Mouse (Mus musculus) neural tube, embryonic 10.5 days (tissue): ENCODE data around the gene Srsf5.
"Not testable (repeated sequence)": the region's sequence is repeated elsewhere in the genome, so short reads cannot be mapped to it uniquely, and the experiment has no call there.

Experiments
- DNase-seq: peaks from one replicate; pipeline ENCODE4 v3.0.0-alpha.2; 2017; ENCODE audit warnings: low spot score; ENCODE audit errors: extremely low spot score

The Srsf5 gene

DNA sequence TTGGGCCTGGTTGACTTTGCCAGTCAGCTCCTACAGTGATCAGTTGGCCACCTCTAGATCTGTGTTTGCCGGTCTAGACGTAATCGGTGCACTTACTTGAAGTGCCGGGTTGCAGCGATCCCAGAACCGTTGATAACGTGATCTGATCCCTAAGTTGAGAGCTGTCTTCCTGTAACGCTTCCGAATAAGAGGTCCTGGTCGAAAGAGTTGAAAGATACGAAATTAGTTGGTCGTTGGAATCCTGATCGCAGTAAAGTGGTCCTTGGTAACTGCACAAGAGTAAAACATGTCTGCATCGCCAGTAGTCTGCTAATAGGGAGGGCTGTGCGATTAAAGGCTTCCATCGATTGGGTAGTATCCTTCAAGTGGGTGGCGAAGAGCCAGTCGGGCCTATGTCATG, 2.9 kb downstream of the Srsf5 start:
- DNase-seq: no peak

DNA sequence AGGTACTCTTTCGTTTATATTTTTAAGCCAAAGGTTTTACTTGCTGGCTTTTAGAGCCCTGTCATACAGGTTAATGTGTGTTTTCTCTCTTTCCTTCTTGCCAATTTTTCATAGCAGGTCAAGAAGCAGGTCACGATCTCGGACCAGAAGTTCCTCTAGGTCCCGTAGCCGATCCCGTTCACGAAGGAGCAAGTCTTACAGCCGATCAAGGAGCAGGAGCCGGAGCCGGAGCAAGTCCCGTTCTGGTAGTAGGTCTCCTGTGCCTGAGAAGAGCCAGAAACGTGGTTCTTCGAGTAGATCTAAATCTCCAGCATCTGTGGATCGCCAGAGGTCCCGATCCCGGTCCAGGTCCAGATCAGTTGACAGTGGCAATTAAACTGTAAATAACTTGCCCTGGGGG, 4.3 kb downstream of the Srsf5 start:
- DNase-seq: not testable (repeated sequence)

DNA sequence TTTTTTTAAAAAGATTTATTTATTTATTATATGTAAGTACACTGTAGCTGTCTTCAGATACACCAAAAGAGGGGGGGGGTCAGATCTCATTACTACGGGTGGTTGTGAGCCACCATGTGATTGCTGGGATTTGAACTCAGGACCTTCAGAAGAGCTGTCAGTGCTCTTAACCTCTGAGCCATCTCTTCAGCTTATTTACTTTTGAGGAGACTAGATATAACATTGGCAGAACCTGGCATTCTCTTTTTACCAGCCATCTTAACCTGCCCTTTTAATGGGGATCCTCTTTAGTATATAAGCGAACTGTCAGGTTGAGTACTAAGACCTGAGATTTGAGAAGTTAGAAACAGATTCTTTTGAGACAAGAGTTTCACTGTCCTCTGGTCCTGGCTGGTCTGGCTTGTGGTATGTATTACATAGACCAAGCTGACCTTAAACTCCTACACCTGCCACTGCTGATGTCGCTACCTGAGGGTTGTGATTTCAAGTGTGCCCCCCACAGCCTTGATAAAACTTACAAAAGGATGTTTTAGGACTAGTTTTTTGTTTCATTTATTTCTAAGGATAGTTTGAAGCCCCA, 6.4 kb downstream of the Srsf5 start:
- DNase-seq: no peak

DNA sequence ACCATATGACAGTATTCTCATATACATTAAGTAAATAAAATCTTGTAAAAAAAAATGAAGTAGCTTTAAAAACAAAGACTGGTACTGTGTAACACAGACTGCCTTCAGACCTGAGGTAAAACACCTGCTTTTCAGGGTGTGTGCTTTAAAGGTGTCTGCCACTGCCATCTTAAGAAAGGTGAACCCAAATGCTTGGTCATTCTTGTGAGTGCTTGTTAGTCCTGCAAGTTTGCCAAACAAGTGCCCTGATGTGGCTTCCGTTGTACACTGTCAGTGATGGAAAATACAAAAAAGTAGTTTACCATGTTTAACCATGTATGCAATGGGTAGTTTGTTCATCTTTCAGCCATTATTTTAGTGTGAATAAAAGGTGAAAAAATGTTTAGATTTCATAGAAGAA, 7.2 kb downstream of the Srsf5 start:
- DNase-seq: no peak

DNA sequence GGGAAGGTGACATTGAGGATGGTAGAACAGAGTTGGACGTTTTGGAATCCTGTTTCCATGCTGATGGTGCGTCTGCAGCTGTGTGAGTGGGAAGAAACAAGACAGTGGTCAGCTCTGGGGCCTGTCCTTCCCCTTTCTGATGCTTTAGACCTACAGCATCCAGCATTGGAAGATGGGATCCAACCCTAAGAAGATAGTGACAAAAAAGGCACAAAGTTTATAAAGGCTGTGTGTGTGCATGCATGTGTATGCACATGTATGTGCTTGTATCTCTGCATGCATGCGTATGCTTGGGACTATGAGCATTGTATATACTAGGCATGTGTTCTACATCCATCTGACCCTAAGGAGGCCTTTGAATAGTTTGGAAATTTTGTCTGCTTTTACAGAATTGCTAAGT, 10.7 kb downstream of the Srsf5 start:
- DNase-seq: no peak

DNA sequence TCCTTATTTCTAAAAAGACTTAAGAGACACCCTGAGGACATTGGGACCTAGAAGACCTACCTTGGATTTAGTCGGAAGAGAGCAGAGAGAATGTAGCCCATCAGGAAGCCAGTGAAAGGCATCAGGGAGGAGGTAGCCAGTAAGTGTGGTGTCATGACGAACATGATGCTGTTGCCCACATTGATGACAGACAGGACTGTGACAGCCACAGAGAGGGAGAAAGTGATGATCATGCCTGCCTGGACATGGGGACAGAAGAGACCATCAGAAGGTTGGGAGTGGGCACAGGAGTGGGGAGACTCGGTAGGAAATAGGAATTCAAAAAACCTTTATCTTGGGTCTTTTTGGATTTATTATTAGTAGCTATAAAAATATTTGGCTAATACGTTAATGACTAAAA, 12.7 kb downstream of the Srsf5 start:
- DNase-seq: no peak

DNA sequence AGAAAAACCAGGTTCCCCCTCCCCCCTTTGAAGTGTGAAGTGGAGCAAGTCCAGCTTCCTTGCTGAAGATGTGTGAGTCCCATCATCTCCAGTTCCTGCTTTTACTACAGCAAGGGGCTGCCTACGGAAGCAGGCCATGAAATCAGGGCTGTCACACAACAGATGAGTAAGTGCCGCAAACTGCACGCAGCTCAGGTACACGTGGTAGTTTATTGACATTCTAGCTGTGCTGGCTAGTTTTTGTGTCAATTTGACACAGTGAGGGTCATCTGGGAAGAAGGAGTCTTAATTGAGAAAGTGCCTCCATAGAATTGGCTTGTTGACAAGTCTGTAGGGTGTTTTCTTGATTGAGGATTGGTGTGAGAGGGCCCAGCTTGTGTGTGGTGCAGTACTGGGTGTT, 17.3 kb downstream of the Srsf5 start:
- no peak for DNase-seq

DNA sequence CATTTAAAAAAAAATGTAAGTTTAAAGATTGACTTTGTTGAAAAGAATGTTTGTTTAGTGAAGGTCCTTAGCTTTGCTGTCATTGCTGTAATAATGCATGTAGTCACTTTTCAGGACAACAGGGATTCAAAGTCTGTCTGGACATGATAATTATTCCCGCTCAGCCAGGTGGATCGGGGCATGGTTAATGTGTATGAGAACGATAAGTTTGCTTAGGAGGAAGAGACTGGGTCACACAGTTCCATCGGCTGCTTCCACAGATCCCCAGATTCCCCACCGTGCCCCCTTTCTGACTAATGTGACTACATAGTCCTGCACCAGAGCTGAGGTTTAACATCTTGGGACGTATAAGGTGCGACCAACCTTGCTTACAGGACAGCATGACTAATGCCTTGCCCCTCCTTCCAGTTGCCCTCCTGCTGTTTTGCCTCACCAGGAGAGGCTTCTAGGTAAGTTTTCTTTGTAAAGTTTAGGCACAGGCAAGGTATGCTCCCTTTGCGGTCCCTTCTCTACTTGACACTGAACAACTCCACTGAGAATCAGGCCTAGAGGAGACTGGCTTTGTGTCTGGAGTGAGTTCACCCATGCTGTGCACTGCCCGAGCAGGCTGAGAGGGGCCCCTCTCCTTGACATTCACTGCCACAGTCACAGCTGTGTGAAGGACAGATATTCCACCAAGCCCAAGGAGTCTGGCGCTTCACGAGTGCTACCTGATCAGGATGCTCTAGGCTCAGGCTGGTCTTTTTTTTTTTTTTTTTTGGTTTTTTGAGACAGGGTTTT, 20.9 kb downstream of the Srsf5 start:
- no peak for DNase-seq

DNA sequence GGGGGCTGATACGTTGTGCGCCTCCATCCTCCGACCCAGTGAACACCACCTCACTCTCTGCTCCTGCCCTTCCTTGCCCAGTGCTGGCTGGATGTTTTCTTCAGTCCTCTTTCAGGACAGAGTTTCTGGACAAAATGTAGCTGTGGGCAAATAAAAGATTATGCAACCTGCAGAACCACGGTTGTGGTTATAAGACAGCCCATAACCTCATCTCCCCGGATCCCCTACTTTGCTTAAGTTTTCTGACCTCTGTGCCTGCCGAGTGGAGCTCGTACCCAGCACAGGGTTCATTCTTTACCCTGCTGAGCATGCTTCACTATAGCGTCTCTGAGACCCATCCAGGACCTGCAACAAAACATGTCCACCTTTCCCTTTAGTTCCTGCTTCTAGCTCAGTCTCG, 22.6 kb downstream of the Srsf5 start:
- DNase-seq: no peak

DNA sequence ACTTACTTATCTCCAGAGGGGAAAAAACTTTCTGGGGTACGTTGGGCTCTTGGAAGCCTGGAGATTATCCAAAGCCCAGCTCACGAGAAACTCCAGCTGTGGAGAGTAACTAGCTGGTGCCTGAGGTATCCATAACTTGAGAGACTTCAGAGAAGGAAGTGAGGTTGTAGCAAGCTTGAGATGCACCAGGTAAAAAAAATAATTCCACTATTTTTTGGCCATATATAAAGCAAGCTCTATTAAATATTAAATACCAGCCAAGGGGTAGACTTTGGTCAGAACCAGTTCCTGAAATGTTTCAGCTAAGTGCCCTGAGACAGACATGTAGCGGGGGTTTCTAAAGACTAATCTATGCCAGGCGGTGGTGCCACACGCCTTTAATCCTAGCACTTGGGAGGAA, 23.3 kb downstream of the Srsf5 start, which contains the start of gene Slc10a1:
Slc10a1 (minus strand) TSS at position 101 of the 400 bp plus-strand sequence.
- no peak for DNase-seq

DNA sequence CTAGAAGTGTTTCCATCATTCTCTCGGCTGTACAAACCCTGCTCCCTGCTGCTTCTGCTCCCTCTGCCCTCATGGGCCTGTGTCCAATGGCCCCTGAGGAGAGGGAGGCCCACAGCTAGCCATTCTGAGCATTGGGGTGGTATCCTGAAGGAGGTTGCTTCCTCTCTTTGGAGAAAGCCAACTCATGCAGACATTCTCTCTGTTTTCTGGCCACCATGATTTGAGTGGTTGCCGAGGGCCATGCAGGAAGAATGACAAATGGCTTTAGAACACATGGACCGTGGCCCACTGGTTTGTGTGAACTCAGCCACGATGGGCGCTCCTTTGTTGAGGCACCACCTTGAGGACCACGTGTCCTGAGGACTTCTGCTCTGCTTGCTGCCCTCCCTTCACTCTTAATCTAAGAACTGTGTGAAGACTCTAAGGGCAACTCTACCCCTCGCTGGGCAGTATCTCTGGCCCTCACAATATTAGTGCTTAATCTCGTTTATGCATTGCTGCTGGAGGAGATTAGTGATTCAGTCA, 24.9 kb downstream of the Srsf5 start:
- no peak for DNase-seq

DNA sequence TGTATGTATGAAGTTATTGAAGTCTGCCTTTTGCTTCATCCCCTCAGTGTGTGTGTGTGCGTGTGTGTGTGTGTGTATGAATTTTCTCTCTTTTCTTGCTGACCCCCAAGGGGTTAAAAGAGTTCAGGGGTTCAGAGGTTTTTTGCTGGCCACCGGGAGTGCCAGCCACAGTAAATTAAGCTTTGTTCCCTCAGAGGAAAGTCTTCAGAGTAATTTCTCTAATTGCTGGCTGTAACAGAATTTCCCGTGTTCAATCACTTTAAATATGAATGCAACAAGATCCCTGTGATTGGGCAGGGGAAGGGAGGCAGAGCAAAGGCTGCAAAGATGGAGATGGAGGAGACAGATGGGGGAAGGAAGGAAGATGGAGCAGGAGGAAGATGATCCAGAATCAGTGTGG, 26.5 kb downstream of the Srsf5 start:
- DNase-seq: no peak

DNA sequence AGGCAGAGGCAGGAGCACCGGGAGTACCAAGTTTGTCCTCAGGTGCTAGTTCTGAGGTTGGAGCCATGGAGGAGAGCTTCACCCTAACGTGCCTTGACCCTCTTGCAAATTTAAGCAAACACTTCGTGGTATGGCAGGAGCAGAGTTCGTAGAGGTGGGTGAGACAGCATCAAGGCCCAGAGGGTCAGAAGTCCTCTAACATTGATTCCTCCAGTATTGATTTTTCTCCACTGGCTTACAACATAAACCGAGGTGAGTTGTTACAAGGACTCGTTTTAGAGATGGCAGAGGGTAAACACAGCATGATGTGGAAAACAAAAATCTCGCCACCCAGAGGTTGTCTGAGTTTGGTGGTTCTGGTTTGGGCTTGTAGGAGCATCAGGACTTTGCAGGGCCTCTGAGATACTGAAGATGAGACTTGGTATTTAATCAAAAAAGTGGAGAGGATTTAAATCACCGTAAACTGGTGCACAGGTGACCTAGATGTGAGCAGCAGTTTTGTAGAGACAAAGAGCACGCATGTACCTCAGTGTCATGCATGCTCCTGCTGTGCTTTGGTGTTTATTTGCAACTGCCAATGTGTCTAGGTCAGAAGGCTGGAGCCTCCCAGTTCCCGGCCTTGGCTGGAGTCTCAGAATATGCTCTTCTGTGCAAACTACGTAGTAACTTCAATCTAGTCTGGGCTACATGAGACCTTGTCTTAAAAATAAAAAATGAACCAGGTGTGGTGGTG, 30.8 kb downstream of the Srsf5 start:
- no peak for DNase-seq

DNA sequence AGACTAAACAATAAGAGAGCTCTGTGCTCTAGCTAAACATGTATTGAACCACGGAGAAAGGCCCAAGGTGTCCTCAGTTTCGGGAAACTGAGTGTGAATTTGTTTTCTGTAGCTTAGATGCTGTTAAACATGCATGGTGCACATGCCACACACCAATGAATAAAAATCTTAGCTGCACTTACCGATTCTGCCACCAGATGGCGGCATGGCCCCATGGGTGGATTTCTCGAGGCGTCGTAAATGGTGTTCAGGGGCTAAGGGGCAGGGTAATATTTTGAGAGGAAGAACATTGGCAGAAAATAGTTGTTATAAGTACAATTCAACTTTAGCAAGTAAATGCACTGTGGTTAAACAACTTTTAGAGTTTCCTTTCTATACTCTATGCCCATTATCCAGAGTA, 37.0 kb downstream of the Srsf5 start:
- peak; percentile 85 for DNase-seq

DNA sequence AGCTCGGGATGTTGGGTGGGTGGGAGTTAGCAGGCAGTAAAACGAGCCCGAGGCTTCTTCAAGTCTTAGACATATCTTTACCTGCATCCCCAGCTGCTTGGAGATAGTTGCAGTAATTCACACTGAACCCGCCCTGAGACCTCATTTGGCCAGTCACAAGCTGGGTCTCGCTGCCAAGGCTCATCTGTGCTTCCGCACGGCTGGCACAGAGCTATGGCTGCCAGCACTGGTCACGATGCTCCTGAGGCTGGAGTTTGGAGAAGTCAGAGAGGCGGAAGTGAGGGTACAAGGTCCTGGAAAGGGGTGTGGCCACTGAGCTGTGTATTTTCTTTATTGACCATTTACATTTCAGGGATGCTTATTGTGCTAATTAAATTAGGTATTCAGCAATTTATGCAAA, 38.4 kb downstream of the Srsf5 start:
- no peak for DNase-seq

DNA sequence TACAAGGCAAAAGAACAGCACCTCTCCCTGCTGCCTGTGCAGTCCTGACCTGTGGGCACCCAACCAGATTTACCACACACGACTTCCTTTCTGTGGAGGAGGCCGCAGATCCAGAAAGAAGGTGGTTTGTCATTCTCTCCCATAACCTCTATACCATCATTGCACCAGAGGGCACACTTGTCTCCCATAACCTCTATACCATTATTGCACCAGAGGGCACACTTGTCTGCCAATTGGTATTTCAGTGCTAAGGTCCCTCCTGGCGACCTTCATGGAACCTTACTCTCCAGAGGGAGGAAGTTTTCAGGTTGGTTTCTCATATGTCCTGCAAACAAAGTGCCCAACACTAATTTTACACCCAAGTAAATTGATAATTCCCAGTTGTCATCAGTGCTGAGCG, 41.3 kb downstream of the Srsf5 start:
- no peak for DNase-seq

DNA sequence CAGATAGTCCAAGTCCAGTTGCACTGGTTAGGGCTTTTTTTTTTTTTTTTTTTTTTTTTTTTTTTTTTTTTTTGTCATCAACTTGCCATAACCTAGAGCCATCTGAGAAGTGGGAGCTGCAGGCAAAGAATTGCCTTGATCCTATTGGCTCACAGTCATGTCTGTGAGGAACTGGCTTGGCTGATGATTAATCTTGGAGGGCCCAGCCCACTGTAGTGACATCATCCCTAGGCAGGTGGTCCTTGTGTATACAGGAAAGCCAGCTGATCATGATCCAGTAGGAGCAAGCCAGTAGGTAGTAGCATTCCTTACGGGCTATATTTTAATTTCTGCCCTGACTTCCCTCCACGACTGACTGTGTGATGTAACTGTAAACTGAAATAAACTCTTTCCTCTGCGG, 43.0 kb downstream of the Srsf5 start:
- no peak for DNase-seq

DNA sequence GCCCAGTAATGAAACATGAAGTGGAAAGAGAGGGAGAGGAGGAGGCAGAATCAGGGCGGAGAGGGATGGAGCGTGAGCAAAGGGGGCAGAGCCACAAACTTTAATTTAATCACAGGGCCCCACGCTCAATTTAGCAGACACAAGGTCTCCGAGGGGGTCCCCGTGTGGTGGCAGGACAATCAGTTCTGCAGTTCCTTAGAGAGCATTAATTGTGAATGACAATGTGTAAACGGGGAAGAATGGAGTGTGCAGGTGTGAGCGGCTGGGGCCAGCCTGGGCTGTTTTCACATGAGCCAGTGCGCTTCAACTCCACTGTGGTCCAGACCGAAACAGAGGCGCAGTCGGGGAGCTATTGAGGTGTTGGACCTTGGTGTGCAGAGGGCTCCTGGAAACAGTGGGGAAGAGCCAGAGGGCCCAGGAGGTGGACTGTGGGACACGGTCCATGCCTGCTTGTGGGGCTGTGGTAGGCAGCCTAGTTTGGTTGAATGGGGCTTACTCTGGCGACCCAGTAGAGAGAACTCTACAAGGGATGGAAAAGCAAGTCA, 45.7 kb downstream of the Srsf5 start:
- no peak for DNase-seq

DNA sequence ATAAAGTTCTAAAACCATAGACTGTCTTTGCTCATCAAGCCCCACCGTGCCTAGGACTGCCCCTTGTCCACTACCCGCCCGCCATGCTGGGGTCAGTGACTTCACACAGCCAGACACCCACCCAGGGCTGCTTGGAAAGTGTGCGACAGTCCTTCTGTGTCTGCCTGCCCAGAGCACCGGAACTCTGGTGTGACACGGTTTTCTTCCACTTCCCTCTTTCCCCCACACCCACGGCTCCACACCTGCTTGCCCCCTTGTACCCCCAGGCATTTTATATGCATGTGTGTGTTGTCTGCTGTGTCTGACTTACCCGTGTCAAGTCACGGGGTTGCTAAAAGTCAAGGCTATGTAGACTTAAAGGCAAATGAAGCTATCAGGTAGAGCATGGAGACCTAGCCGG, 46.5 kb downstream of the Srsf5 start:
- DNase-seq: no peak

DNA sequence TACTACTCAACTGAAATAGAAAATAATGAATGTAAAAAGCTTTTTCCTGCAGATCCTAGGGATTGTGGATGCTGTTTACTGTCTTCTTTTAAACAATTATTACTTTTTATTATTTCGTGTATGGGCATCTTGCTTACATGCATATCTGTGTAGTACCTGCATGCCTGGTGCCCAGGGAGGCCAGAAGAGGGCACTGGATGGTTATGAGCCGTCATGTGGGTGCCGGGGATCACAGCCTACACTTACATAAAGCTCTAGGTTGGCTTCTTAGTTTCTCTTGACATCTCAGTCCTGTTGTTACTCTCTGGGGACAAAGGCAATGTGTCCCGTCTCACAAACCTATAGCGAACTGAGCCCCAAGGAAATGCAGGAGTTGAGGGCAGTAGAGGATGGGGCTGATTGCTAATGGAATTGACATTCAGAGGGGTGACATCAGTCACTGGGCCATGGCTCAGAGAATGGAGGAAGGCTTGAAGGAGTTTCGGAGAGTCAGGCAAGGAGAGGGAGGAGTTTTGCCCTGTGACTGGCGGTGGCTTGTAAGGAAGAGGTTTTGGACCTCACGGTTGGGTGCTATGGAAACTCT, 47.3 kb downstream of the Srsf5 start:
- DNase-seq: no peak

DNA sequence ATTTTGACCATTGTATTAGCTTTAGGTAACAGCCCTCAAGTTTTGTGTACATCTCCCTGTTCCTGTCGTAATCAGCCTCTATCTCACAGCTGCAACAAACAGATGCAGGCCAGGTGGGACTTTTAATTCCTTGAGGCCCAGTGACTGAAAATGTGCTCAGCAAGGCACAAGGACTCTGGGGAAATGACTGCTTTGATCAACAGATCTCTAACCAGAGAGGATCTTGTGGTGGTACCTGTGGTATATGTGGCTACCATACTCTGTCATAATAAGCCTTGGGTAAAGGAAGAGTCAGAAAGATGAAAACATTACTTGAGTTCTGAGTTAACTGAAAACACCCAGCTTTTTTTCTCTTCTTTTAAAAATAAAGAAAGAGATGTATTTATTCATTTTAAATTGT, 48.5 kb downstream of the Srsf5 start:
- no peak for DNase-seq

DNA sequence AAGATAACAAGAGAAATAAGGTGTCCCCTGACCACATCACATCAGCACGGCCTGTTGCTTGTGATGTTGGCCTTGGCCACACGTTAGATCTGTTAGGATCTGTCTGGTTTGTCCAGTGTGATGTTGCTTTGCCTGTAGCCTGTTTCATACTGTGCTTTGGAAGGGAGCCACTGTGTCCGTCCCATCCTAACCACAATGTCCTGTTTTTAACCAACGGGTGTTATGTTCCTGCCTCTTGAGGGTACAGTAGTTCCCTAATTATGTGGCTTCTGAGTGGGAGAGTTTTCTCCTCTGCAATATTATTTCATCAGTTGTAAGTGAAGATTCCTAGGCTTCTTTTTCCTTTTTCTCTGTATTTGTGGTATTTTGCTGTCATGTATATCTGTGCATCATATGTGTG, 50.0 kb downstream of the Srsf5 start:
- no peak for DNase-seq
